Mouse (Mus musculus) megakaryocyte, embryonic 14.5 days (primary cell): ENCODE results near the gene Nek8.

Source experiments
- FLI1 ChIP-seq: IDR thresholded peaks from 2 replicates; pipeline ENCODE4 v1.6.1; 2012; ENCODE audit warnings: low read length, inconsistent platforms, mixed read lengths
- GATA1 ChIP-seq: IDR thresholded peaks from 3 replicates; pipeline ENCODE4 v1.6.1; 2012; ENCODE audit warnings: mixed read lengths, low read length, inconsistent platforms, borderline replicate concordance

DNA sequence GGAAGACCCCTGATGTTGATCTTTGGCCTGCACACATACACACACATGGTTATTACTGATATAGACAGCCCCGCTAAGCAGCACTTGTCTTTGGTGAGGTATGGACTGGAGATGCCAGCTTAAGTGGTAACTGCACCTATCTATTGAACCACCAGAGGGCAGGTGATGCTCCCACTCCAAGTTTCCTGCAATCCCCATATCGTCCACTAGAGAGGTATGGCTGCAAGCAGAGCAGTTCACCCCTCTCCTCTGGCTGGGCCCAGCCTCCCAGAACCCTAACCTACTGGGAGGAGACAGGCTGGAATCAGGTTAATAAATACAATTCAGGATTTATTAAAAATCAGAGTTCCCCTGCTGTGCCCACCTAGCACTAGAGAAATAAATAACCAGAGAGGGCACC lies 17.4 kb downstream of the Nek8 start:
- TF ChIP-seq GATA1 = no peak
- TF ChIP-seq FLI1 = no peak
